Mouse (Mus musculus) liver, embryonic 14.5 days (tissue): ENCODE data around the gene Evi2.

Source experiments
- CTCF ChIP-seq: IDR thresholded peaks from 2 replicates; pipeline ENCODE4 v1.5.1; 2016; ENCODE audit warnings: antibody characterized with exemption, low read depth, control low read depth
- EP300 ChIP-seq: IDR thresholded peaks from 2 replicates; pipeline ENCODE4 v1.6.1; 2016; ENCODE audit warnings: antibody characterized with exemption, low read depth

GRCm38 (mm10) chr11:79521930-79522329 lies 8.5 kb downstream of the Evi2 start:
- no peak for TF ChIP-seq CTCF
- no peak for TF ChIP-seq EP300
